Mouse (Mus musculus) neural tube, embryonic 14.5 days (tissue): ENCODE measurements around the gene Vps37b. TPM values are rescaled to one million over a fixed set of nuclear protein-coding genes. Genes with fewer than 3 reads are reported as not detected.

ENCODE experiments used
- ATAC-seq: fragments of 200-750 bp; cut with Nextera tagmentation; 2 replicates; pipeline ENCODE4 v1.8.0; 2017; ENCODE audit warnings: low read depth, mild to moderate bottlenecking, moderate TSS enrichment, moderate library complexity
- H3K27ac ChIP-seq: fragments of 300-500 bp; sonication (generic); 2 replicates; pipeline ENCODE4 v1.5.1; 2014; ENCODE audit warnings: low read depth, mild to moderate bottlenecking, control low read depth, low read length, moderate library complexity, mixed read lengths
- H3K27me3 ChIP-seq: fragments of 300-500 bp; sonication (generic); 2 replicates; pipeline ENCODE4 v1.6.1; 2014; ENCODE audit warnings: low read length; ENCODE audit not compliant: control insufficient read depth, insufficient read depth
- H3K36me3 ChIP-seq: fragments of 300-500 bp; sonication (generic); 2 replicates; pipeline ENCODE4 v1.6.1; 2014; ENCODE audit warnings: low read length, mixed read lengths; ENCODE audit not compliant: control insufficient read depth, insufficient read depth
- H3K4me1 ChIP-seq: fragments of 300-500 bp; sonication (generic); 2 replicates; pipeline ENCODE4 v1.6.1; 2014; ENCODE audit warnings: low read length; ENCODE audit not compliant: control insufficient read depth, insufficient read depth
- H3K4me2 ChIP-seq: fragments of 300-500 bp; sonication (generic); 2 replicates; pipeline ENCODE4 v1.6.1; 2014; ENCODE audit warnings: mild to moderate bottlenecking, low read depth, low read length, control low read depth
- H3K4me3 ChIP-seq: fragments of 300-500 bp; sonication (generic); 2 replicates; pipeline ENCODE4 v1.5.1; 2014; ENCODE audit warnings: low read depth, low read length, control low read depth, mixed read lengths
- H3K9ac ChIP-seq: fragments of 300-500 bp; sonication (generic); replicated peaks from 2 replicates; pipeline ENCODE4 v1.6.1; 2014; ENCODE audit warnings: low read depth, mild to moderate bottlenecking, control low read depth, low read length, mixed read lengths
- H3K9me3 ChIP-seq: fragments of 300-500 bp; sonication (generic); 2 replicates; pipeline ENCODE4 v1.6.1; 2016; ENCODE audit warnings: low read length; ENCODE audit not compliant: control insufficient read depth
- WGBS: fragments of 180-500 bp; shearing (Covaris S2); extraction: QIAGEN DNeasy Blood & Tissue Kit; methylation state at CpG from one replicate; pipeline ENCODE4 v1.1.7; 2014; 5-methylcytosine and 5-hydroxymethylcytosine counted together
- polyA plus RNA-seq: library from polyadenylated mRNA; unstranded; fragments of >200 nt; fragmentation: Nextera tagmentation; extraction: Ambion mirVana; gene quantifications from 2 replicates; pipeline ENCODE4 v1.2.1, GENCODE M21; 2014

Gene Vps37b
- polyA plus RNA-seq, 1 experiment from 2014 or later: 47.1 TPM

DNA sequence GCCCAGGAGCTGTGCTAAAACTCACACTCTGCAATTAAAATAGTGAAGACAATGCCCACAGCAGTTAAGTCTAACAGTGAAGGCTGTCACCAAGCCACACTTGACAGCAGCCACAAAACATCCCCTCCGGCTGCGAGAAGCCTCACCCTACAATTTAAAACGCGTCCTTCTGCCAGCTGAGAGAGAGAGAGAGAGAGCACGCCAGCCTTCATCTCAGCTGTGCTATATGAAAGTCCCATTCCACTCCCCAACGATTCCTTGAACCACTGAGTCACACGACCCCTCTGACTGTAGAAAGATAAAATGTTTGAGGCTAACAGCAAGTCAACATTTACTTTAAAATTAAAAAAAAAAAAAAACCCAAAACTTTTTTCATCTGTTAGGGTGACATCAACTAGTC, 3.4 kb downstream of the Vps37b start:
- Histone ChIP-seq H3K4me2 (peak overlapping the region; percentile 88), H3K27ac (0 out of 2 replicates have a peak overlapping the region, but pooled peaks have one; percentile 5), H3K27me3 (no peaks in the 10 kb centered on the region), H3K4me3 (no peak overlapping the region), H3K9ac (peak overlapping the region; percentile 11; the same call in 1 of the 2 replicates), H3K36me3 (no peaks in the 10 kb centered on the region; the same call in 1 of the 2 replicates), H3K9me3 (no peaks in the 10 kb centered on the region), H3K4me1 (peaks cover 56% of the 10 kb centered on the region)
- 24% methylated on average over 7 of the region's 7 CpGs for WGBS
- no peak for ATAC-seq

DNA sequence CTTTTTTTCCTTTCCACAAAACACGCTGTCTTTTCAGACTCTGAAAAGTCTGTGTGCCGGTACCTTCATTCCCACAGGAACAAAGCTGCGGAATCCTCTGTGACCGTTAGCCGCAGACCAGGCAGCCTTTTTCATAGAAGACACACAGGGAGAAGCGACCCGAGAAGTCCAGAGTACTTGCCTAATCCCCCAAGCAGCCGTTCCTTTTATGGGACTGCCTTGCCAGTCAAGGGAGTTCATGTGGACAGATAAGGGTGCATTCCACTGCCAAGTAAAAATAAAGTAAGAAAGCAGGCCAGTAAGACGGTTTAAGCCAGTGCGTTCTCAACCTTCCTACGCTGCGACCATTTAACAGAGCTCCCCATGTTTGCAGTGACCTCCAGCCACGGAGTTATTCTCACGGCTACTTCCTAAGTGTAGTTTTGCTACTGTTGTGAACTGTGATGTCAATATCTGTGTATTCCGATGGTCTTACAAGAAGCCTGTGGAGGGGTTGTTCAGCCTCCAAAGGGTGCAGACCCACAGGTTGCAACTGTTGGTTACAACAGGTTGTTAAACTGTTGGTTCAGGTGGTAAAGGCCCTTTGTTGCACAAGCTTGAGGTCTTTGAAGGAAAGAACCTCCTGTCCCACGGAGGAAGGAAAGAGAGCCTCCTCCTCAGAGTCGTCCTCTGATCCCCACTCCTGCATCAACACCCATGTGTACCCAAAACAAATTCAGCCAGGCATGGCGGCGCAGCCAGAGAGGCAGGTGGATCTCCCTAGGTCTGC, 4.2 kb downstream of the Vps37b start:
- Histone ChIP-seq H3K4me2 (peak overlapping the region; percentile 88), H3K27ac (0 out of 2 replicates have a peak overlapping the region, but pooled peaks have one; percentile 5), H3K9me3 (no peaks in the 10 kb centered on the region), H3K27me3 (no peaks in the 10 kb centered on the region), H3K9ac (peak overlapping the region; percentile 11; the same call in 1 of the 2 replicates), H3K4me3 (no peak overlapping the region), H3K36me3 (no peaks in the 10 kb centered on the region; the same call in 1 of the 2 replicates), H3K4me1 (peaks cover 59% of the 10 kb centered on the region)
- 64% methylated on average over 19 of the region's 19 CpGs for WGBS
- no peak for ATAC-seq

DNA sequence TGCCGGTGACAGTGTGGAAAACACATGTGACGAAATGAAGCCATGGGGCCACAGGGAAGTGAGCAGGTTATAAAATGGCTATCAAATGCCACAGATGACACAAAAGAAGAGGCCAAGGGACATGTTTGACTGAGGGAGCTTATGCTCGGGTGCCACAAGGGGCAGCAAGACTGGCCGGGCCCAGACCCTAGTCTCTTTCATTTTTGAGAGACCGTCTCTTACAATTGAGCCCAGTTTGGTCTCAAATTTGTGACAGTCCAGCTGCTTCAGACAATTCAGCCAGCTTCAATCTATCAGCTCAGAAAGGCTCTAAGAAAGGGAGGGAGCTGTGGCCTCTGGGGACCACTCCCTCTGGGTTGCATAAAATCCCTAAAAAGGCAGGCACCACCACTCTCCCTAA, 5.5 kb downstream of the Vps37b start:
- H3K27ac ChIP-seq: peak overlapping the region; percentile 28; the same call in 1 of the 2 replicates
- no peak overlapping the region for H3K9ac ChIP-seq

DNA sequence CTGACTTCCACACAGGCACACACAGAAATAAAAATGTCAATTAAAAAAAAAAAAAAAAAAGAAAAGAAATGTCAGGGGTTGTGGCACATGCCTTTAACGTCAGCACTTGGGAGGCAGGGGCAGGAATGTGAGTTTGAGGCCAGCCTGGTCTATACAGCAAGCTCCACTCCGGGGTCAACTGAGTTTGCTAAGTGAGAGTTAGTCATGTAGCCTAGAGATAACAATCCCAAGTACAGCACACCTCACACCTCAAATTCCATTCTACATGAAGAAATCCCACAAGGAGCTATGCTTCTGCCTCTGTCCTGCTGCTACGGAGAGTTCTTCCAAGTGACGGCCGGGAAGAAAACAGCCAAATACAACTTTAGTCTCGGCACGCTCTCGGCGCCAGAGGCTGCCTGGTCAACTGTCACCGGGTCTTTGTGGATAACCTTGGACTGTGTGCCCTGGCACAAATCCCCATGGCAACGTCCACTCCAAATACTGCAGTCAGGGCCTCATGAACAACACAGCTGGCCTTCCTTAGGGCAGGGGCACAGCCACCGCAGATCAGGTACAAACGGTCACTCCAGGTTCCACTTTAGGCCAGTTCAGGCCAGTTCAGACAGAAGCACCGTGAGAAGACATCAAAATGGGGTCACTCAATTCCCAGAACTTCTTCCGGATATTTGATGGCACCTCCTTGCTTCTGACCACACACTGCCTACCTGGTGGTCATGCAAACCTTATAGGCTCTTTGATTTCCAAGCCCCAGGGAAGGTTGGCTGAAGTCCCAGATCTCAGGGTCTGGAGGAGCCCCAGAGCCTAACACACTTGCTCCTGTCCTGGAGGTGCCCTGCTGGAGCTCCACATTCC, 6.3 kb downstream of the Vps37b start:
- H3K27ac ChIP-seq: peak overlapping the region; percentile 66

More for the DNA sequence above, 5.5 kb downstream of the Vps37b start:
- no peaks in the 10 kb centered on the region for H3K9me3 ChIP-seq
- no peak overlapping the region for H3K4me2 ChIP-seq
- H3K36me3 ChIP-seq: no peaks in the 10 kb centered on the region; the same call in 1 of the 2 replicates
- H3K4me3 ChIP-seq: no peak overlapping the region
- no peak for ATAC-seq
- peaks cover 59% of the 10 kb centered on the region for H3K4me1 ChIP-seq
- no peaks in the 10 kb centered on the region for H3K27me3 ChIP-seq
- 46% methylated on average over 5 of the region's 5 CpGs for WGBS

DNA sequence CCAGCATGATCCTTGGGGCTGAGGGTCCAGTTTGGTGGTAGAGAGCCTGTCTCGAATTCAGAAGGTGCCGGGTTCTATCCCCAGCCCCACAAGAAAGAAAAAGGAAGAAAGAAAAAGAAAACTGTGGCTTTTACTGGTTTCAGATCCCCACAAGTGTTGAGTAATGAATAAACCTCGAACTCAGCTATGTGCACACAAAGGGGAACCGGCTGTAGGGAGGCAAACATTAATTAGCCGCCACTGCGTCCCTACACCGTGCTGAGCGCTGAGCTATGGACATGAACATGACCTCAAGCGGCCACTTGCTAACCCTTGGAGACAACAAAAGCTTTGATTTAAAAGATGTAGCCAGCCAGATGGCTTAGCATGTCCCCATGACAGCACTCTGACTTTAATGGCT, 6.9 kb downstream of the Vps37b start:
- no peak for ATAC-seq
- Histone ChIP-seq H3K36me3 (no peaks in the 10 kb centered on the region; the same call in 1 of the 2 replicates), H3K9ac (0 out of 2 replicates have a peak overlapping the region, but pooled peaks have one; percentile 21), H3K4me1 (peaks cover 57% of the 10 kb centered on the region), H3K27me3 (no peaks in the 10 kb centered on the region), H3K4me3 (no peak overlapping the region), H3K27ac (peak overlapping the region; percentile 66), H3K9me3 (no peaks in the 10 kb centered on the region), H3K4me2 (no peak overlapping the region)
- WGBS: 32% methylated on average over 9 of the region's 9 CpGs

More for the DNA sequence above, 6.3 kb downstream of the Vps37b start:
- ATAC-seq: no peak
- no peaks in the 10 kb centered on the region; the same call in 1 of the 2 replicates for H3K36me3 ChIP-seq
- peaks cover 59% of the 10 kb centered on the region for H3K4me1 ChIP-seq
- no peak overlapping the region for H3K4me3 ChIP-seq
- H3K4me2 ChIP-seq: no peak overlapping the region
- no peaks in the 10 kb centered on the region for H3K27me3 ChIP-seq
- 87% methylated on average over 15 of the region's 15 CpGs for WGBS
- no peaks in the 10 kb centered on the region for H3K9me3 ChIP-seq
- H3K9ac ChIP-seq: no peak overlapping the region

DNA sequence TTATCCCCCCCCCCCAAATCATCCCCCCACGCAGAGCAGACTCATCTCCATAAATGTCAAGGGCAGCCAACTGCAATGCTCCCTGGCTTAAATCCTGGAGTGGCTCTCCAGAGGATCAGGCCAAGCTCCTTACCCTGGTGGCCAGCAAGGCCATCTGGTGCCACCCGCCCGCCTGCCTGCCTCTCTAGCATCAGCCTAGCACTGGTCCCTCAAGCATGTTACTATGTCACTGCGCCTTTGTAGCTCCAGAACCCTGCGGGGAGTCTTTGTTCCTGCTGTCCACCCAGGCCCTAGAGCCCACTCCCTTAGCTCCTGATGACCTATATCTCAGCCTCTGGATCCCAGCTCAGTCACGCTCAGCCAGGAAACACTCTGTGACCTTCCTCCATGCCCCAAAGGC, 7.4 kb downstream of the Vps37b start:
- H3K9ac ChIP-seq: 0 out of 2 replicates have a peak overlapping the region, but pooled peaks have one; percentile 21
- whole genome bisulfite sequencing: 38% methylated on average over 6 of the region's 6 CpGs
- no peak overlapping the region for H3K4me3 ChIP-seq
- no peak overlapping the region; the same call in 1 of the 2 replicates for H3K4me2 ChIP-seq
- peak; percentile 36; the same call in 1 of the 2 replicates for ATAC-seq
- H3K27ac ChIP-seq: peak overlapping the region; percentile 66
- H3K4me1 ChIP-seq: peaks cover 55% of the 10 kb centered on the region
- no peaks in the 10 kb centered on the region for H3K9me3 ChIP-seq
- H3K27me3 ChIP-seq: no peaks in the 10 kb centered on the region
- no peaks in the 10 kb centered on the region; the same call in 1 of the 2 replicates for H3K36me3 ChIP-seq

DNA sequence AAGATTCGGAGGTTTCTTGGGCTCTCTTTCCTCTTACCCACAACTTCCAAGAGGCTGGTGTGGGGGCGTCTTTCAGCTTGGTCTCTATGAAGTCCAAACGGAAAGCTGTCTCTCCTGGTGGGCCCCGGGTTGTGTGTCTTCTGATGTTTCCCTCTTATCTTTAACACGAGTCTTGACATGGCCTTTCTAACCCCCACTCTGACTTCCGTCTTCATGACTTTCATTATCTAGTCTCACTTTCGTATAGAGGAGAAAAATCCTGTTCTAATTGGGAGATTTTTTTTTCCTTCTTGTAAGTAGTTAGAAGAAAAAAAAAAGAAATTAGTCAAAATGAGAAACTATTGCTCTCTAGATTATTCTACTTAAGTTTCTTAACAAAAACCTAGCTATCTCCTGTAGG, 9.7 kb downstream of the Vps37b start:
- Histone ChIP-seq H3K9ac (no peak overlapping the region), H3K4me2 (no peak overlapping the region), H3K36me3 (no peaks in the 10 kb centered on the region; the same call in 1 of the 2 replicates), H3K27ac (no peak overlapping the region), H3K4me1 (peaks cover 50% of the 10 kb centered on the region), H3K9me3 (no peaks in the 10 kb centered on the region), H3K4me3 (no peak overlapping the region), H3K27me3 (no peaks in the 10 kb centered on the region)
- WGBS: 96% methylated on average over 7 of the region's 7 CpGs
- ATAC-seq: no peak

DNA sequence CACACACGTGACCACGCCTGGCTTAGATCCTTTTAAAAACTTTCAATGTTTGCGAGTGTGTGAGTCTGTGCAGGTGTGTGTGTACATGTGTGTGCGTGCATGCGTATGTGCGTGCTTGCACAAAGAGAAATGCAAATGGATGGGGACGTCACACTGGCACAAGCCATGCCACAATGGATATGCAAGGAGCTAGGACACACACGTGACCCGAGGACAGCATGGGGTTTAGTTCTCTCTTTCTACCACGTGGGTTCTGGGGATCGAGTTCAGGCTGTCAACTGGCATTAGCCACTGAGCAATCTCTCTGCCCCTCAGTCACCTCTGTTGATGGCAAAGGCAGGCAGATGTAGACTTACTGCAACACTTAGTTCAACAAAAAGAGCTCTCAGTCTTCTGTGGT, 10.4 kb downstream of the Vps37b start:
- WGBS: 83% methylated on average over 11 of the region's 11 CpGs
- Histone ChIP-seq H3K4me3 (no peak overlapping the region), H3K27me3 (no peaks in the 10 kb centered on the region), H3K9ac (no peak overlapping the region), H3K4me1 (peaks cover 55% of the 10 kb centered on the region), H3K9me3 (no peaks in the 10 kb centered on the region), H3K36me3 (no peaks in the 10 kb centered on the region; the same call in 1 of the 2 replicates), H3K4me2 (no peak overlapping the region), H3K27ac (no peak overlapping the region)
- no peak for ATAC-seq
